Mouse (Mus musculus): ENCODE data around the gene Prepl. TPM values are rescaled to one million over a fixed set of nuclear protein-coding genes. Genes with fewer than 3 reads are reported as not detected.
A peak's percentile ranks its signal among the peaks of the same experiment; 100 is the strongest.

Gene Prepl
- polyA plus RNA-seq, 1 experiment from 2014 or later = 9.4 TPM

DNA sequence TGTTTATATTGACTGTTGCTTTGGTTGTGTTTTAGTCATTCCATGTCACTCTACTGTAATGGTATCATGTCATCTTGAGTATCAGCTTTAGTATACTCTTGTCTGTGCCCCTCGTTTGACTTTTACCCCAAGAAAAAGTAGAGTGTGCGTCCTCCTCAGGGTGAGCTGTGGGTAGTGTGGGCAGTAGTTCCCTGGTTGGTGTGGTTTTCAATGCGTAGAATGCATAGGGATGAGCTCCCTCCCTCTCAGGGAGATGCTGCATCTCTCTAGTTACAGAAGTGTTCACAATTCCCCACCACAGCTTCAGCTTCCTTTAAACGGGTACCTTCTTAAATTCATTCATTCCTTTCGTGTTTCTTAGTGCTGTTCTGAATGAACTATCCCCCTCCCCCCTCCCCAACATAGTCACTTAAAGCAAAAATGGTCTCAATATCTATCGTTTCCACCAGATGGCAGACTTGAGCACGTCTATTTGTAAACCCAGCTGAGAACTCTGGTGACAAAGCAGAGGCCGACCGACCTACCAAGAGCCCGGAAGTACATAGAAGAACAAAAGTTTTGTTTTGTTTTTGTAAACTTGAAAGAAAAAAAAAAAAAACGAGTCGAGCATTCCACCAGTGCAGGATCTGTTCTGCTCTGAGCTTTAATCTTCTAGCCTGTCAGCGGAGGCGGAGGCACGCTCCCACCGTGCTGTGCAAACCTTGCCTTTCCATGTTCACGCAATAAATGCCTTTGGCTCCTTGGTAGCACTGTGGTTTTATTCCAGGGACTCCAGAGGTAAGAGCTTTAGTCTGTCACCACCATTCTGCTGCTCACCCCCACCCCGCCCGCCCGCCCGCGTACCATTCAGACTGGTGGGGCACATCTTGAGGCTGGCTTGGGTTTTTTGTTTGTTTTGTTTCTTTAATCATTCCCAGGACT, 66.5 kb downstream of the Prepl start:
- no peaks in the 10 kb centered on the region for H3K36me3 ChIP-seq (ENCODE audit: insufficient read depth, low read length)
- H3K27me3 ChIP-seq (replicated peaks; ENCODE audit: insufficient read depth, low read length) = no peaks in the 10 kb centered on the region
- no peaks in the 10 kb centered on the region for H3K4me1 ChIP-seq (ENCODE audit: insufficient read depth, low read depth, low read length)
- TF ChIP-seq EP300 (IDR thresholded peaks at IDR 0.05) (no peak), CTCF (IDR thresholded peaks at IDR 0.05) (peak; percentile 68)
- ATAC-seq (peak; percentile 36), DNase-seq (ENCODE audit: low spot score) (peak; percentile 84)
- no peak overlapping the region for H3K9ac ChIP-seq (replicated peaks; ENCODE audit: low read depth)
- no peaks in the 10 kb centered on the region for H3K9me3 ChIP-seq (ENCODE audit: low read length)
- H3K4me3 ChIP-seq (ENCODE audit: low read depth, low read length) = no peak overlapping the region
- peak overlapping the region; percentile 23; the same call in 1 of the 2 replicates for H3K4me2 ChIP-seq (replicated peaks; ENCODE audit: low read depth, low read length)
- WGBS = 42% methylated on average over 22 of the region's 22 CpGs
- H3K27ac ChIP-seq (ENCODE audit: low read length) = no peak overlapping the region

- Histone ChIP-seq H3K4me1 (ENCODE audit: insufficient read depth, low read depth, low read length) (no peaks in the 10 kb centered on the region), H3K27me3 (replicated peaks; ENCODE audit: insufficient read depth, low read length) (no peaks in the 10 kb centered on the region), H3K4me3 (ENCODE audit: low read depth, low read length) (no peak overlapping the region), H3K9me3 (ENCODE audit: low read length) (no peaks in the 10 kb centered on the region), H3K4me2 (replicated peaks; ENCODE audit: low read depth, low read length) (no peak overlapping the region), H3K9ac (replicated peaks; ENCODE audit: low read depth) (no peak overlapping the region), H3K27ac (ENCODE audit: low read length) (no peak overlapping the region), H3K36me3 (ENCODE audit: insufficient read depth, low read length) (no peaks in the 10 kb centered on the region)
- no peak for TF ChIP-seq EP300 (IDR thresholded peaks at IDR 0.05)
- no peak for TF ChIP-seq CTCF (IDR thresholded peaks at IDR 0.05)
- no peak for DNase-seq (ENCODE audit: low spot score)
- WGBS = 88% methylated on average over 3 of the region's 3 CpGs
- no peak for ATAC-seq
Observed at GRCm38 (mm10) chr17:85020343-85020742, 69.7 kb downstream of the Prepl start.

DNA sequence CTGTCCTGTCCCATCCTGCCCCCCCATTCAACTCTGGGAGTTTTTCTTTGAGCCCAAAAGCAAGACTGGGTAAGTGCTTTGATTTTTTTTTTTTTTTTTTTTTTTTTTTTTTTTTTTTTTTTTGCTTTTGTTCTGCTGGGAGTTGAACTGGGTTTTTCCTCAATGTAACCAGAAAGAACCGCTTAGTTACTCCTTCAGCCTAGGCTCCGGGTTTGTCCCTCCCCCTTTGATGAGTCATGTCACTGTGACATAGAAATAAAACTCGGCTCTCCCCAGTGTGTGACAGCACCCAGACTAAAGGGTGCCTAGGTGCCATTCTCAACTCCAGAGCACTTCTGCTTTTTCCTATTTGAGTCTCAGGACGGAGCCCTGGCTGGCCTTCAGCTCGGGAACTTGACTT, 71.2 kb downstream of the Prepl start:
- Histone ChIP-seq H3K36me3 (ENCODE audit: insufficient read depth, low read length) (no peaks in the 10 kb centered on the region), H3K9me3 (ENCODE audit: low read length) (no peaks in the 10 kb centered on the region), H3K4me2 (replicated peaks; ENCODE audit: low read depth, low read length) (no peak overlapping the region), H3K4me1 (ENCODE audit: insufficient read depth, low read depth, low read length) (no peaks in the 10 kb centered on the region), H3K27ac (ENCODE audit: low read length) (no peak overlapping the region), H3K4me3 (ENCODE audit: low read depth, low read length) (no peak overlapping the region), H3K27me3 (replicated peaks; ENCODE audit: insufficient read depth, low read length) (no peaks in the 10 kb centered on the region), H3K9ac (replicated peaks; ENCODE audit: low read depth) (no peak overlapping the region)
- DNase-seq (ENCODE audit: low spot score) (peak; percentile 22), ATAC-seq (no peak)
- 78% methylated on average over 5 of the region's 5 CpGs for WGBS
- no peak for TF ChIP-seq CTCF (IDR thresholded peaks at IDR 0.05)
- TF ChIP-seq EP300 (IDR thresholded peaks at IDR 0.05) = no peak

GRCm38 (mm10) chr17:85018344-85018743, 71.7 kb downstream of the Prepl start:
- H3K9me3 ChIP-seq (ENCODE audit: low read length) = no peaks in the 10 kb centered on the region
- no peak overlapping the region for H3K4me3 ChIP-seq (ENCODE audit: low read depth, low read length)
- ATAC-seq (no peak), DNase-seq (ENCODE audit: low spot score) (no peak)
- no peak overlapping the region for H3K4me2 ChIP-seq (replicated peaks; ENCODE audit: low read depth, low read length)
- WGBS = 94% methylated on average over 3 of the region's 3 CpGs
- H3K9ac ChIP-seq (replicated peaks; ENCODE audit: low read depth) = no peak overlapping the region
- no peak for TF ChIP-seq EP300 (IDR thresholded peaks at IDR 0.05)
- no peaks in the 10 kb centered on the region for H3K4me1 ChIP-seq (ENCODE audit: insufficient read depth, low read depth, low read length)
- H3K27me3 ChIP-seq (replicated peaks; ENCODE audit: insufficient read depth, low read length) = no peaks in the 10 kb centered on the region
- no peak overlapping the region for H3K27ac ChIP-seq (ENCODE audit: low read length)
- H3K36me3 ChIP-seq (ENCODE audit: insufficient read depth, low read length) = no peaks in the 10 kb centered on the region

- Histone ChIP-seq H3K27me3 (replicated peaks; ENCODE audit: insufficient read depth, low read length) (no peaks in the 10 kb centered on the region), H3K9me3 (ENCODE audit: low read length) (no peaks in the 10 kb centered on the region), H3K4me1 (ENCODE audit: insufficient read depth, low read depth, low read length) (no peaks in the 10 kb centered on the region), H3K4me2 (replicated peaks; ENCODE audit: low read depth, low read length) (no peak overlapping the region), H3K27ac (ENCODE audit: low read length) (no peak overlapping the region), H3K9ac (replicated peaks; ENCODE audit: low read depth) (no peak overlapping the region), H3K4me3 (ENCODE audit: low read depth, low read length) (no peak overlapping the region), H3K36me3 (ENCODE audit: insufficient read depth, low read length) (0 out of 2 replicates have a peak, but pooled peaks cover 4% of the 10 kb centered on the region)
- no peak for TF ChIP-seq CTCF (IDR thresholded peaks at IDR 0.05)
- TF ChIP-seq EP300 (IDR thresholded peaks at IDR 0.05) = no peak
- DNase-seq (ENCODE audit: low spot score) (no peak), ATAC-seq (no peak)
- WGBS = 95% methylated on average over 3 of the region's 3 CpGs
Observed at GRCm38 (mm10) chr17:85014632-85015031, 75.4 kb downstream of the Prepl start.

GRCm38 (mm10) chr17:85013485-85013884, 76.6 kb downstream of the Prepl start:
- DNase-seq (ENCODE audit: low spot score) = no peak
- no peaks in the 10 kb centered on the region for H3K9me3 ChIP-seq (ENCODE audit: low read length)
- H3K27ac ChIP-seq (ENCODE audit: low read length) = no peak overlapping the region
- H3K9ac ChIP-seq (replicated peaks; ENCODE audit: low read depth) = no peak overlapping the region
- WGBS = 82% methylated on average over 6 of the region's 6 CpGs
- no peaks in the 10 kb centered on the region for H3K4me1 ChIP-seq (ENCODE audit: insufficient read depth, low read depth, low read length)
- no peaks in the 10 kb centered on the region for H3K27me3 ChIP-seq (replicated peaks; ENCODE audit: insufficient read depth, low read length)
- H3K4me2 ChIP-seq (replicated peaks; ENCODE audit: low read depth, low read length) = no peak overlapping the region
- H3K36me3 ChIP-seq (ENCODE audit: insufficient read depth, low read length) = 0 out of 2 replicates have a peak, but pooled peaks cover 4% of the 10 kb centered on the region
- no peak for TF ChIP-seq CTCF (IDR thresholded peaks at IDR 0.05)
- no peak for TF ChIP-seq EP300 (IDR thresholded peaks at IDR 0.05)
- no peak for ATAC-seq
- H3K4me3 ChIP-seq (ENCODE audit: low read depth, low read length) = no peak overlapping the region

Other genes starting within 250 kb of the Prepl start
- gene Ppm1b, start 133.5 kb downstream of the Prepl start, polyA plus RNA-seq (2015; fragmentation: Nextera tagmentation; extraction: Ambion mirVana) = 51.5 and 55.4 TPM in 2 replicates
- gene Slc3a1, start 61.9 kb downstream of the Prepl start, polyA plus RNA-seq (2015; fragmentation: Nextera tagmentation; extraction: Ambion mirVana) = 0.16 and 0.25 TPM in 2 replicates
- 3.2 and 5.3 TPM in 2 replicates for gene Camkmt, start 311 bp upstream of the Prepl start, polyA plus RNA-seq (2015; fragmentation: Nextera tagmentation; extraction: Ambion mirVana)

Data from lung, postnatal 0 days (tissue).